Mouse (Mus musculus): ENCODE measurements around the gene Cds2.
"Not testable (repeated sequence)": the region's sequence is repeated elsewhere in the genome, so short reads cannot be mapped to it uniquely, and the experiment has no call there.

Gene Cds2

GRCm38 (mm10) chr2:132262879-132263398 is at the start of gene Cds2:
Gene Cds2 (plus strand): TSS chr2:132263148.
- in situ Hi-C loops (cut with MboI, MseI) = no loop called here

- in situ Hi-C loops (cut with MboI, MseI) = loop anchor here (5.0 kb wide), 1 partner anchor 64 kb away; no protein-coding TSS in a partner anchor
Observed at GRCm38 (mm10) chr2:132221611-132222073, 41.3 kb upstream of the Cds2 start.

GRCm38 (mm10) chr2:132224359-132224758 is 38.6 kb upstream of the Cds2 start:
- in situ Hi-C loops (cut with MboI, MseI) = loop anchor here (5.0 kb wide), 1 partner anchor 67 kb away; no protein-coding TSS in a partner anchor

GRCm38 (mm10) chr2:132232413-132232945 is 30.5 kb upstream of the Cds2 start:
- in situ Hi-C loops (cut with MboI, MseI) = no loop called here

GRCm38 (mm10) chr2:132233985-132234765 is 28.8 kb upstream of the Cds2 start:
- in situ Hi-C loops (cut with MboI, MseI) = no loop called here

- in situ Hi-C loops (cut with MboI, MseI) = no loop called here
Observed at GRCm38 (mm10) chr2:132235291-132235690, 27.7 kb upstream of the Cds2 start.

GRCm38 (mm10) chr2:132235975-132236374 is 27.0 kb upstream of the Cds2 start:
- in situ Hi-C loops (cut with MboI, MseI) = no loop called here

- in situ Hi-C loops (cut with MboI, MseI) = not testable (repeated sequence)
Observed at GRCm38 (mm10) chr2:132239434-132239833, 23.5 kb upstream of the Cds2 start.

GRCm38 (mm10) chr2:132240457-132240856 is 22.5 kb upstream of the Cds2 start:
- in situ Hi-C loops (cut with MboI, MseI) = loop anchor here (10.0 kb wide), 2 partner anchors 216 to 1066 kb away; no protein-coding TSS in a partner anchor

GRCm38 (mm10) chr2:132243370-132243769 is 19.6 kb upstream of the Cds2 start:
- in situ Hi-C loops (cut with MboI, MseI) = loop anchor here (10.0 kb wide), 2 partner anchors 219 to 1069 kb away; no protein-coding TSS in a partner anchor

GRCm38 (mm10) chr2:132247539-132248313 is 15.2 kb upstream of the Cds2 start, which contains the start of gene Tmem230:
Gene Tmem230 (minus strand): TSS chr2:132247807.
- in situ Hi-C loops (cut with MboI, MseI) = loop anchor here (10.0 kb wide), 2 partner anchors 223 to 1073 kb away; no protein-coding TSS in a partner anchor

- in situ Hi-C loops (cut with MboI, MseI) = no loop called here
Observed at GRCm38 (mm10) chr2:132251911-132252310, 11.0 kb upstream of the Cds2 start.

- in situ Hi-C loops (cut with MboI, MseI) = no loop called here
Observed at GRCm38 (mm10) chr2:132252542-132253528, 10.1 kb upstream of the Cds2 start, which contains the start of gene Pcna. Gene Pcna (minus strand): TSS chr2:132253314.

GRCm38 (mm10) chr2:132253603-132254002 is 9.3 kb upstream of the Cds2 start:
- in situ Hi-C loops (cut with MboI, MseI) = no loop called here

- in situ Hi-C loops (cut with MboI, MseI) = no loop called here
Observed at GRCm38 (mm10) chr2:132257350-132258068, 5.4 kb upstream of the Cds2 start.

GRCm38 (mm10) chr2:132260601-132261000 is 2.3 kb upstream of the Cds2 start:
- in situ Hi-C loops (cut with MboI, MseI) = no loop called here

GRCm38 (mm10) chr2:132262175-132262574 is 773 bp upstream of the Cds2 start:
- in situ Hi-C loops (cut with MboI, MseI) = no loop called here

GRCm38 (mm10) chr2:132263421-132264265 is 695 bp downstream of the Cds2 start:
- in situ Hi-C loops (cut with MboI, MseI) = no loop called here

GRCm38 (mm10) chr2:132264266-132264710 is 1.3 kb downstream of the Cds2 start:
- in situ Hi-C loops (cut with MboI, MseI) = no loop called here

All from regulatory T cell (primary cell).